Mouse (Mus musculus) CH12.LX (cell line): ENCODE results near the gene Il27. TPM values are rescaled to one million over a fixed set of nuclear protein-coding genes. Genes with fewer than 3 reads are reported as not detected.

ENCODE experiments used
- DNase-seq: peaks from one replicate; pipeline ENCODE4 v3.0.0-alpha.2; 2013; ENCODE audit errors: extremely low read depth
- H3K27ac ChIP-seq: 2 replicates; pipeline ENCODE4 v1.5.1; 2012; ENCODE audit warnings: low read depth, mild to moderate bottlenecking, control low read depth, moderate library complexity; ENCODE audit not compliant: insufficient read depth
- H3K27me3 ChIP-seq: replicated peaks from 2 replicates; pipeline ENCODE3; 2012; ENCODE audit warnings: inconsistent platforms
- H3K36me3 ChIP-seq, 2 experiments: replicated peaks in 1 of 2; 2 replicates each; pipeline versions ENCODE3 to v1.6.1; 2012; ENCODE audit warnings: inconsistent platforms in 1 of 2, low read length in 1 of 2, mild to moderate bottlenecking in 1 of 2, mixed read lengths in 1 of 2, moderate library complexity in 1 of 2; ENCODE audit not compliant: control insufficient read depth in 1 of 2, insufficient read depth in 1 of 2
- H3K4me1 ChIP-seq, 2 experiments: 2 replicates each; pipeline ENCODE4 v1.6.1; 2012; ENCODE audit warnings: inconsistent platforms in 1 of 2, moderate library complexity in 1 of 2; ENCODE audit not compliant: insufficient read depth in 2 of 2, control insufficient read depth in 1 of 2
- H3K4me2 ChIP-seq: 2 replicates; pipeline ENCODE4 v1.6.1; 2012; ENCODE audit warnings: low read depth, mild to moderate bottlenecking, control low read depth; ENCODE audit not compliant: poor library complexity, insufficient read depth, severe bottlenecking
- H3K4me3 ChIP-seq, 3 experiments: fragments of 150-350 bp in 1 of 3; sonication (generic) in 1 of 3; replicated peaks in 1 of 3; 2 replicates each; pipeline versions ENCODE3 to v1.5.1; 2011 to 2012; ENCODE audit warnings: low read depth in 2 of 3, low read length in 2 of 3, mild to moderate bottlenecking in 2 of 3, moderate library complexity in 2 of 3, control low read depth in 1 of 3, improper control_type of control experiment in 1 of 3, inconsistent platforms in 1 of 3, mixed read lengths in 1 of 3; ENCODE audit not compliant: poor library complexity in 1 of 3
- H3K79me2 ChIP-seq: replicated peaks from 2 replicates; pipeline ENCODE4 v1.6.1; 2012; ENCODE audit warnings: mild to moderate bottlenecking, moderate library complexity; ENCODE audit not compliant: control insufficient read depth, poor library complexity, insufficient read depth, severe bottlenecking; ENCODE audit errors: extremely low read depth
- H3K9ac ChIP-seq: 2 replicates; pipeline ENCODE4 v1.6.1; 2012; ENCODE audit warnings: low read depth, mild to moderate bottlenecking, control low read depth, moderate library complexity; ENCODE audit not compliant: insufficient read depth
- H3K9me3 ChIP-seq: replicated peaks from 2 replicates; pipeline ENCODE3; 2012; ENCODE audit warnings: low read length, inconsistent platforms, mixed read lengths
- CHD1 ChIP-seq: IDR thresholded peaks from 2 replicates; pipeline ENCODE4 v1.6.1; 2012; ENCODE audit warnings: low read depth, low read length, improper control_type of control experiment, inconsistent platforms
- CTCF ChIP-seq, 2 experiments: IDR thresholded peaks in 1 of 2; conservative IDR thresholded peaks in 1 of 2; 2 replicates each; pipeline ENCODE4 v1.5.1; 2011 to 2012; ENCODE audit warnings: low read depth in 2 of 2, low read length in 2 of 2, improper control_type of control experiment in 1 of 2, inconsistent platforms in 1 of 2, mild to moderate bottlenecking in 1 of 2, moderate library complexity in 1 of 2
- HCFC1 ChIP-seq: IDR thresholded peaks from 2 replicates; pipeline ENCODE4 v1.6.1; 2012; ENCODE audit warnings: low read depth, mild to moderate bottlenecking, inconsistent platforms, low read length, improper control_type of control experiment
- IRF4 ChIP-seq: IDR thresholded peaks from 2 replicates; pipeline ENCODE4 v1.6.1; 2014; ENCODE audit warnings: low read depth, mild to moderate bottlenecking, inconsistent platforms, low read length, improper control_type of control experiment
- JUN ChIP-seq: IDR thresholded peaks from 2 replicates; pipeline ENCODE4 v1.6.1; 2011; ENCODE audit warnings: low read depth, mild to moderate bottlenecking, low read length, improper control_type of control experiment, moderate library complexity; ENCODE audit not compliant: insufficient read depth
- KAT2A ChIP-seq: IDR thresholded peaks from 2 replicates; pipeline ENCODE4 v1.6.1; 2012; ENCODE audit warnings: low read length, improper control_type of control experiment, inconsistent platforms; ENCODE audit not compliant: insufficient replicate concordance
- MAZ ChIP-seq: IDR thresholded peaks from 2 replicates; pipeline ENCODE4 v1.6.1; 2012; ENCODE audit warnings: low read depth, mild to moderate bottlenecking, inconsistent platforms, low read length, improper control_type of control experiment, moderate library complexity
- MXI1 ChIP-seq: IDR thresholded peaks from 2 replicates; pipeline ENCODE4 v1.6.1; 2011; ENCODE audit warnings: mild to moderate bottlenecking, low read depth, low read length, improper control_type of control experiment
- MYC ChIP-seq: IDR thresholded peaks from 2 replicates; pipeline ENCODE4 v1.6.1; 2011; ENCODE audit warnings: low read depth, mild to moderate bottlenecking, improper control_type of control experiment, low read length
- NELFE ChIP-seq: IDR thresholded peaks from 2 replicates; pipeline ENCODE4 v1.6.1; 2011; ENCODE audit warnings: low read depth, low read length, improper control_type of control experiment
- NRF1 ChIP-seq: IDR thresholded peaks from 2 replicates; pipeline ENCODE4 v1.6.1; 2014; ENCODE audit warnings: low read depth, mild to moderate bottlenecking, inconsistent platforms, low read length, improper control_type of control experiment, moderate library complexity
- POLR2AphosphoS2 ChIP-seq: IDR thresholded peaks from 2 replicates; pipeline ENCODE4 v1.6.1; 2011; ENCODE audit warnings: low read depth, low read length, improper control_type of control experiment
- SIN3A ChIP-seq: IDR thresholded peaks from 2 replicates; pipeline ENCODE4 v1.6.1; 2012; ENCODE audit warnings: low read length, improper control_type of control experiment, inconsistent platforms
- dilution Hi-C: fragments of 300-500 bp; cut with MboI; formaldehyde crosslinking; loops from 2 replicates; pipeline ENCODE4 v1.14.3; 2020; ENCODE audit warnings: low sequenced_read_pairs; ENCODE audit not compliant: extremely low pct_unique_long_range_greater_than_20kb, extremely low pct_ligation_motif_present
- in situ Hi-C: fragments of 300-500 bp; cut with MboI; formaldehyde crosslinking; loops from 3 replicates; pipeline ENCODE4 v1.14.3; 2019; ENCODE audit warnings: low sequenced_read_pairs, low pct_ligation_motif_present, low pct_unique_long_range_greater_than_20kb, mixed read lengths
- polyA plus RNA-seq: library from polyadenylated mRNA; unstranded; fragments of >175 nt; gene quantifications from 2 replicates; pipeline ENCODE4 v1.2.1, GENCODE M21; 2012; ENCODE audit warnings: low read depth; ENCODE audit not compliant: insufficient read length
- total RNA-seq, 2 experiments: library from RNA; depleted of rRNA; stranded (reverse); fragments of 300-350 nt in 1 of 2; fragments of >200 nt in 1 of 2; gene quantifications; 2 replicates each; pipeline ENCODE4 v1.2.3; 2012 to 2014

The Il27 gene
- total and polyA plus RNA-seq, 3 experiments, result 0.31 TPM; not detected in 2

- in situ Hi-C loops, result no loop called here
- dilution Hi-C loops, result no loop called here
- H3K9me3 ChIP-seq, result peaks cover 1% of the 10 kb centered on the region
These were observed 13.1 kb upstream of the Il27 start for GRCm38 (mm10) chr7:126607796-126608195.

GRCm38 (mm10) chr7:126607064-126607463 is 12.3 kb upstream of the Il27 start:
- Histone ChIP-seq H3K79me2 (no peaks in the 10 kb centered on the region), H3K4me2 (no peak overlapping the region), H3K4me1 (peaks cover 19 to 29% of the 10 kb centered on the region in 2 experiments), H3K9me3 (no peaks in the 10 kb centered on the region), H3K4me3 (no peak overlapping the region)
- dilution Hi-C loops, result no loop called here
- in situ Hi-C loops, result no loop called here
- TF ChIP-seq NRF1, result no peak
- TF ChIP-seq, all 38 proteins: peak for 0
- Histone ChIP-seq H3K27me3 (no peaks in the 10 kb centered on the region), H3K9ac (no peak overlapping the region), H3K36me3 (no peaks in the 10 kb centered on the region), H3K27ac (no peak overlapping the region)
- no peak for DNase-seq

More at GRCm38 (mm10) chr7:126607796-126608195, 13.1 kb upstream of the Il27 start:
- no peak for DNase-seq
- H3K4me3 ChIP-seq, result no peak overlapping the region
- no peaks in the 10 kb centered on the region for H3K27me3 ChIP-seq
- peaks cover 14 to 22% of the 10 kb centered on the region in 2 experiments for H3K4me1 ChIP-seq
- H3K27ac ChIP-seq, result no peak overlapping the region
- no peak overlapping the region for H3K9ac ChIP-seq
- H3K4me2 ChIP-seq, result no peak overlapping the region
- no peaks in the 10 kb centered on the region for H3K36me3 ChIP-seq
- TF ChIP-seq CTCF (conservative IDR thresholded peaks at IDR 0.05 in 1 of 2, IDR thresholded peaks at IDR 0.05 in 1 of 2; ENCODE audit: low read depth in 2 of 2, low read length in 2 of 2) (no peak), POLR2AphosphoS2 (no peak), MXI1 (no peak), MYC (no peak), NRF1 (no peak)
- TF ChIP-seq, all 38 proteins: peak for 0
- H3K79me2 ChIP-seq, result no peaks in the 10 kb centered on the region

- Histone ChIP-seq H3K9me3 (no peaks in the 10 kb centered on the region), H3K27me3 (no peaks in the 10 kb centered on the region), H3K27ac (no peak overlapping the region), H3K9ac (no peak overlapping the region), H3K4me2 (no peak overlapping the region), H3K4me1 (peaks cover 19 to 34% of the 10 kb centered on the region in 2 experiments), H3K36me3 (no peaks in the 10 kb centered on the region), H3K4me3 (no peak overlapping the region), H3K79me2 (no peaks in the 10 kb centered on the region)
- DNase-seq, result no peak
- dilution Hi-C loops, result no loop called here
- in situ Hi-C loops, result no loop called here
- TF ChIP-seq NELFE, result no peak
- TF ChIP-seq IRF4, result no peak
- TF ChIP-seq POLR2AphosphoS2, result no peak
- TF ChIP-seq SIN3A, result no peak
- TF ChIP-seq JUN, result no peak
- TF ChIP-seq KAT2A, result no peak
- no peak for TF ChIP-seq MAZ
- TF ChIP-seq CHD1, result no peak
- TF ChIP-seq HCFC1, result no peak
These were observed 11.9 kb upstream of the Il27 start for GRCm38 (mm10) chr7:126606611-126607010.
